Mouse (Mus musculus): ENCODE data around the gene Atl2.

DNA sequence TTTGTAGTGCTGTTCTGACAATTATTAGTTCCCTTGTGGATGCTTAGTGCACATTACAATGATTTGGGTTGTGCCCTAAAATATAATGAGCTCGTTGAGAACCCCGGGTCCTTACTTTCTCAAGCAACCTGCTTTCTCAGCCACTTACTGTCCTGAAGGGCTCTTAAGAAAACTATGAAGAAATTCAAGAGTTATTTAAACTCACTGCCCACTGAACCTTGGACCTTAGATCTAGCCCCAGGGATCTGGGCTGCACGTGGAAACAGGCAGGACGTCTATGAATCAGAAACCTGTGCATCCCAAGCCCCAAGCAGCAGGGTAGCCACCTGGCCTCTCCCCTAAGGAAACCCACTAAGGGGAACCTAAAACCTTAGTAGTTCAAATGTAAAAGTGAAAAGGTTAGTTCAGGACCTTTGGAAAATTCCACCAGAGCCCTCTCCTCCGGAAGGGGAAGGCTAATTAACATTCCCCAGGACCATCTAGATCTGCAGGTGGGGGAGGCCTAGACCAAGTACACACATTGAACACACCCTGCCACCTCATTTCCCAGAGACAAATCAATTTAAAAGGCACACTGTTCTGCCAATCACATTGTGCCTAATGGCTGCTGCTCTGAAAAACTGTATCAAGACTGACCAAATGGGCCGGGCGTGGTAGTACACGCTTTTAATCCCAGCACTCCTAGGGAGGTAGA lies 88.5 kb downstream of the Atl2 start:
- TF ChIP-seq POLR2A (IDR thresholded peaks at IDR 0.05; ENCODE audit: control insufficient read depth, extremely low read depth, insufficient read depth, low read length, poor library complexity) (no peak), CTCF (IDR thresholded peaks at IDR 0.05; ENCODE audit: borderline replicate concordance, control insufficient read depth, extremely low read depth, insufficient read depth, low read length, poor library complexity) (no peak)
